Mouse (Mus musculus): ENCODE measurements around the gene Ptgs2. TPM values are rescaled to one million over a fixed set of nuclear protein-coding genes. Genes with fewer than 3 reads are reported as not detected.

The Ptgs2 gene
- polyA plus RNA-seq, 1 experiment from 2014 or later = 0.10 TPM

GRCm38 (mm10) chr1:150109591-150109990 lies 9.8 kb downstream of the Ptgs2 start:
- Histone ChIP-seq H3K27me3 (no peaks in the 10 kb centered on the region), H3K4me3 (no peak overlapping the region), H3K27ac (no peak overlapping the region), H3K4me2 (replicated peaks) (no peak overlapping the region), H3K36me3 (no peaks in the 10 kb centered on the region), H3K9ac (no peak overlapping the region), H3K4me1 (no peaks in the 10 kb centered on the region), H3K9me3 (no peaks in the 10 kb centered on the region)
- no peak for ATAC-seq (ENCODE audit: insufficient number of reproducible peaks, insufficient read depth, low FRiP score, low TSS enrichment)
- WGBS = 85% methylated on average over 2 of the region's 2 CpGs

DNA sequence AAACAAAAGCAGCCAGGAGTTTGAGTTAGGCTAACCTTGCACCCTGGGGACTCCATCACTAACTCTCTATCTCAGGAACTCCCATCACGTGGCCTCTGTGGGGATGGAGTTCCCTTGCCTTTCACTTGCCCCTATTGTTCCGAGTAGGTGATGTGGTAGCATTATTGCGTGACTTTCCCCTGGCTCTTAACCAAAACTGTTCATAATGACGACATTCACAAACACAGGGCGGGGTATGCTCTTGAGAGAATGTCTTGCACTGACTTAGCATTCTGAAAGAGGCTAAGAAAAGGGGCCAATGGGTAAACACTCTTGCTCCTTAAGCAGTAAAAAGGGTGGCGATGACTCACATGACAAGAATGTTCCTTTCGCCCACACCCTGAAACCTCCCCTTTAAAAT lies 15.5 kb downstream of the Ptgs2 start:
- no peak overlapping the region for H3K4me2 ChIP-seq (replicated peaks)
- H3K9ac ChIP-seq = no peak overlapping the region

DNA sequence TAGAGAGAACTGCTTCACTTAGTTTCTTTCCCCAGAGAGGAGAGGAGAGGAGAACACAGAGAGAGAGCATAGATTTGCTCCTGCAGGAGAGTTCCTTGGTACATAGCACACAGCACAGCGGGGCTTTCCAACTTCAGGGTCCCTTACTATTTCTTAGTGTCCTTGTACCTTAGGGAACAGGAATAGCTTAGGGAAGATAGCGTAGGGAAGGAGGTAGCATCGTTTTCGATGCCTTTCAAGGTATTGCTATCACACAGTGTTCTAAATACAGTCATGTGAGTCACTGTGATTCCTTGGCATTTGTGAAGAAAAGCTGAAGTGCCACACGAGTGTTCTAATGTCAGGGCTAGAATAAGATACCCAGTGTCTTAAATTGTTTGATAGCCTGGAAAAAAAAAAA lies 18.5 kb downstream of the Ptgs2 start:
- Histone ChIP-seq H3K4me1 (no peaks in the 10 kb centered on the region), H3K4me2 (replicated peaks) (no peak overlapping the region), H3K9ac (no peak overlapping the region), H3K27me3 (no peaks in the 10 kb centered on the region), H3K9me3 (no peaks in the 10 kb centered on the region), H3K27ac (no peak overlapping the region), H3K4me3 (no peak overlapping the region), H3K36me3 (no peaks in the 10 kb centered on the region)
- 83% methylated on average over 5 of the region's 5 CpGs for WGBS
- ATAC-seq (ENCODE audit: insufficient number of reproducible peaks, insufficient read depth, low FRiP score, low TSS enrichment) = no peak

More for the DNA sequence above, 15.5 kb downstream of the Ptgs2 start:
- Histone ChIP-seq H3K27ac (no peak overlapping the region), H3K4me1 (no peaks in the 10 kb centered on the region), H3K27me3 (no peaks in the 10 kb centered on the region), H3K9me3 (no peaks in the 10 kb centered on the region), H3K36me3 (no peaks in the 10 kb centered on the region), H3K4me3 (no peak overlapping the region)
- WGBS = 76% methylated on average over 7 of the region's 7 CpGs
- no peak for ATAC-seq (ENCODE audit: insufficient number of reproducible peaks, insufficient read depth, low FRiP score, low TSS enrichment)

- Histone ChIP-seq H3K4me2 (replicated peaks) (no peak overlapping the region), H3K9ac (no peak overlapping the region), H3K36me3 (no peaks in the 10 kb centered on the region), H3K27ac (no peak overlapping the region), H3K9me3 (0 out of 2 replicates have a peak, but pooled peaks cover 4% of the 10 kb centered on the region), H3K27me3 (no peaks in the 10 kb centered on the region), H3K4me1 (no peaks in the 10 kb centered on the region), H3K4me3 (no peak overlapping the region)
- no peak for ATAC-seq (ENCODE audit: insufficient number of reproducible peaks, insufficient read depth, low FRiP score, low TSS enrichment)
- 79% methylated on average over 2 of the region's 2 CpGs for whole genome bisulfite sequencing
Measured at GRCm38 (mm10) chr1:150125568-150125967, 25.7 kb downstream of the Ptgs2 start.

- H3K9ac ChIP-seq = no peak overlapping the region
- no peak overlapping the region for H3K4me3 ChIP-seq
- WGBS = 85% methylated on average over 6 of the region's 6 CpGs
- 0 out of 2 replicates have a peak, but pooled peaks cover 4% of the 10 kb centered on the region for H3K9me3 ChIP-seq
- H3K36me3 ChIP-seq = no peaks in the 10 kb centered on the region
- no peaks in the 10 kb centered on the region for H3K4me1 ChIP-seq
- no peak overlapping the region for H3K4me2 ChIP-seq (replicated peaks)
- H3K27me3 ChIP-seq = no peaks in the 10 kb centered on the region
- no peak for ATAC-seq (ENCODE audit: insufficient number of reproducible peaks, insufficient read depth, low FRiP score, low TSS enrichment)
- no peak overlapping the region for H3K27ac ChIP-seq
Measured at GRCm38 (mm10) chr1:150130070-150130469, 30.2 kb downstream of the Ptgs2 start.

- Histone ChIP-seq H3K27me3 (no peaks in the 10 kb centered on the region), H3K36me3 (no peaks in the 10 kb centered on the region), H3K4me1 (no peaks in the 10 kb centered on the region), H3K9me3 (0 out of 2 replicates have a peak, but pooled peaks cover 4% of the 10 kb centered on the region), H3K27ac (no peak overlapping the region), H3K9ac (no peak overlapping the region), H3K4me3 (no peak overlapping the region), H3K4me2 (replicated peaks) (no peak overlapping the region)
- ATAC-seq (ENCODE audit: insufficient number of reproducible peaks, insufficient read depth, low FRiP score, low TSS enrichment) = no peak
- WGBS = 71% methylated on average over 5 of the region's 5 CpGs
Measured at GRCm38 (mm10) chr1:150130586-150131275, 30.9 kb downstream of the Ptgs2 start.

- Histone ChIP-seq H3K27me3 (no peaks in the 10 kb centered on the region), H3K4me3 (no peak overlapping the region), H3K4me1 (no peaks in the 10 kb centered on the region), H3K9me3 (no peaks in the 10 kb centered on the region), H3K36me3 (no peaks in the 10 kb centered on the region), H3K4me2 (replicated peaks) (no peak overlapping the region), H3K9ac (no peak overlapping the region), H3K27ac (no peak overlapping the region)
- ATAC-seq (ENCODE audit: insufficient number of reproducible peaks, insufficient read depth, low FRiP score, low TSS enrichment) = no peak
Measured at GRCm38 (mm10) chr1:150135350-150135749, 35.5 kb downstream of the Ptgs2 start.

- Histone ChIP-seq H3K4me1 (no peaks in the 10 kb centered on the region), H3K27ac (no peak overlapping the region), H3K9me3 (no peaks in the 10 kb centered on the region), H3K27me3 (no peaks in the 10 kb centered on the region), H3K4me2 (replicated peaks) (no peak overlapping the region), H3K9ac (no peak overlapping the region), H3K36me3 (no peaks in the 10 kb centered on the region), H3K4me3 (no peak overlapping the region)
- 79% methylated on average over 9 of the region's 9 CpGs for WGBS
- no peak for ATAC-seq (ENCODE audit: insufficient number of reproducible peaks, insufficient read depth, low FRiP score, low TSS enrichment)
Measured at GRCm38 (mm10) chr1:150139730-150140129, 39.9 kb downstream of the Ptgs2 start.

GRCm38 (mm10) chr1:150141939-150142338 lies 42.1 kb downstream of the Ptgs2 start:
- no peak overlapping the region for H3K9ac ChIP-seq
- H3K27ac ChIP-seq = no peak overlapping the region
- no peak overlapping the region for H3K4me2 ChIP-seq (replicated peaks)
- no peaks in the 10 kb centered on the region for H3K27me3 ChIP-seq
- WGBS = 79% methylated on average over 1 of the region's 1 CpGs
- H3K4me1 ChIP-seq = no peaks in the 10 kb centered on the region
- no peaks in the 10 kb centered on the region for H3K9me3 ChIP-seq
- no peak for ATAC-seq (ENCODE audit: insufficient number of reproducible peaks, insufficient read depth, low FRiP score, low TSS enrichment)
- no peak overlapping the region for H3K4me3 ChIP-seq
- H3K36me3 ChIP-seq = no peaks in the 10 kb centered on the region

GRCm38 (mm10) chr1:150143578-150143977 lies 43.7 kb downstream of the Ptgs2 start:
- Histone ChIP-seq H3K4me3 (no peak overlapping the region), H3K9ac (no peak overlapping the region), H3K27ac (no peak overlapping the region), H3K36me3 (no peaks in the 10 kb centered on the region), H3K9me3 (no peaks in the 10 kb centered on the region), H3K4me1 (no peaks in the 10 kb centered on the region), H3K4me2 (replicated peaks) (no peak overlapping the region), H3K27me3 (no peaks in the 10 kb centered on the region)
- WGBS = 84% methylated on average over 1 of the region's 1 CpGs
- no peak for ATAC-seq (ENCODE audit: insufficient number of reproducible peaks, insufficient read depth, low FRiP score, low TSS enrichment)

DNA sequence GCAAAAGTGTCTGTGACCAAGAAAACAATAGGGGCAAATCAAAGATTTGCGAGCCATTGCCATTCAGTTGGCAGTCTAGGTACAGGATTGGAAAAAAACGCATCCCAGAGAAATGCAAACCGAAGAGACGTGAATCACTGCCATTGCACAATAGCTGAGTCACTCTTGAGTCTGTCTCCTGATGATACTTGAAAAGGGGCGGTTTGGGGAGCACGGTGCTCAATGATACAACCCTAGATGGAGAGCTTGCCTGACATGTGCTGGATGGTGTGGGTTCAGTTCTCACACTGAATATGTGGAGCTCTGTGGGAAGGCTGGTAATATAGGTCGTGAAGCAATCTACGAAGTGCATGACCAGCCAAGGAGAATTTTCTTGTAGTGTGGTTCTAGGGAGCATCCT lies 45.2 kb downstream of the Ptgs2 start:
- no peaks in the 10 kb centered on the region for H3K36me3 ChIP-seq
- H3K4me2 ChIP-seq (replicated peaks) = no peak overlapping the region
- H3K4me3 ChIP-seq = no peak overlapping the region
- no peak overlapping the region for H3K27ac ChIP-seq
- H3K4me1 ChIP-seq = no peaks in the 10 kb centered on the region
- no peak for ATAC-seq (ENCODE audit: insufficient number of reproducible peaks, insufficient read depth, low FRiP score, low TSS enrichment)
- no peak overlapping the region for H3K9ac ChIP-seq
- H3K27me3 ChIP-seq = no peaks in the 10 kb centered on the region
- H3K9me3 ChIP-seq = no peaks in the 10 kb centered on the region
- 90% methylated on average over 8 of the region's 8 CpGs for WGBS

GRCm38 (mm10) chr1:150147272-150147671 lies 47.4 kb downstream of the Ptgs2 start:
- Histone ChIP-seq H3K4me3 (no peak overlapping the region), H3K9me3 (no peaks in the 10 kb centered on the region), H3K4me2 (replicated peaks) (no peak overlapping the region), H3K4me1 (no peaks in the 10 kb centered on the region), H3K27me3 (no peaks in the 10 kb centered on the region), H3K9ac (no peak overlapping the region), H3K36me3 (no peaks in the 10 kb centered on the region), H3K27ac (no peak overlapping the region)
- ATAC-seq (ENCODE audit: insufficient number of reproducible peaks, insufficient read depth, low FRiP score, low TSS enrichment) = no peak
- WGBS = 82% methylated on average over 4 of the region's 4 CpGs

All from embryonic facial prominence, embryonic 12.5 days (tissue).